Mouse (Mus musculus) heart, postnatal 0 days (tissue): ENCODE measurements around the gene Slc22a14. TPM values are rescaled to one million over a fixed set of nuclear protein-coding genes. Genes with fewer than 3 reads are reported as not detected.
"Not testable (repeated sequence)": the region's sequence is repeated elsewhere in the genome, so short reads cannot be mapped to it uniquely, and the experiment has no call there.

Experiments
- ATAC-seq: fragments of 200-750 bp; cut with Nextera tagmentation; 2 replicates; pipeline ENCODE4 v1.8.0; 2017; ENCODE audit warnings: low read depth, moderate number of reproducible peaks, moderate library complexity; ENCODE audit not compliant: insufficient read depth
- DNase-seq: peaks from one replicate; pipeline ENCODE4 v3.0.0-alpha.2; 2016; ENCODE audit warnings: low spot score
- H3K27ac ChIP-seq: fragments of 300-500 bp; sonication (generic); 2 replicates; pipeline ENCODE4 v1.5.1; 2014; ENCODE audit warnings: low read depth, mild to moderate bottlenecking
- H3K27me3 ChIP-seq: fragments of 300-500 bp; sonication (generic); 2 replicates; pipeline ENCODE4 v1.6.1; 2014; ENCODE audit warnings: low read length, mixed read lengths; ENCODE audit not compliant: control insufficient read depth, insufficient read depth
- H3K36me3 ChIP-seq: fragments of 300-500 bp; sonication (generic); replicated peaks from 2 replicates; pipeline ENCODE4 v1.6.1; 2014; ENCODE audit warnings: low read length, mixed read lengths; ENCODE audit not compliant: control insufficient read depth, insufficient read depth
- H3K4me1 ChIP-seq: fragments of 300-500 bp; sonication (generic); 2 replicates; pipeline ENCODE4 v1.6.1; 2014; ENCODE audit warnings: antibody characterized with exemption; ENCODE audit not compliant: control insufficient read depth, insufficient read depth
- H3K4me2 ChIP-seq: fragments of 300-500 bp; sonication (generic); 2 replicates; pipeline ENCODE4 v1.6.1; 2014; ENCODE audit warnings: low read depth, mild to moderate bottlenecking, low read length, moderate library complexity
- H3K4me3 ChIP-seq: fragments of 300-500 bp; sonication (generic); 2 replicates; pipeline ENCODE4 v1.5.1; 2014; ENCODE audit warnings: low read depth, low read length
- H3K9ac ChIP-seq: fragments of 300-500 bp; sonication (generic); replicated peaks from 2 replicates; pipeline ENCODE4 v1.6.1; 2014; ENCODE audit warnings: low read depth, low read length, mixed read lengths
- H3K9me3 ChIP-seq: fragments of 300-500 bp; sonication (generic); replicated peaks from 2 replicates; pipeline ENCODE4 v1.6.1; 2016; ENCODE audit warnings: low read length; ENCODE audit not compliant: control insufficient read depth
- CTCF ChIP-seq: IDR thresholded peaks from 2 replicates; pipeline ENCODE4 v1.5.1; 2016; ENCODE audit warnings: antibody characterized with exemption, control low read depth, low read depth
- EP300 ChIP-seq: IDR thresholded peaks from 2 replicates; pipeline ENCODE4 v1.6.1; 2016; ENCODE audit warnings: antibody characterized with exemption, low read depth
- WGBS: fragments of 180-500 bp; shearing (Covaris S2); extraction: QIAGEN DNeasy Blood & Tissue Kit; methylation state at CpG from one replicate; pipeline ENCODE4 v1.1.7; 2014; 5-methylcytosine and 5-hydroxymethylcytosine counted together
- polyA plus RNA-seq: library from polyadenylated mRNA; unstranded; fragments of >200 nt; fragmentation: Nextera tagmentation; extraction: Ambion mirVana; gene quantifications from 2 replicates; pipeline ENCODE4 v1.2.1, GENCODE M21; 2015
- total RNA-seq: library from RNA; depleted of rRNA; stranded (reverse); fragments of >200 nt; gene quantifications from 2 replicates; pipeline ENCODE4 v1.2.3, GENCODE M21; 2014; ENCODE audit warnings: low replicate concordance

Gene Slc22a14
- total and polyA plus RNA-seq, 2 experiments from 2014 or later = 0.08 TPM; not detected in 1

- DNase-seq (no peak), ATAC-seq (no peak)
- H3K9ac ChIP-seq = no peak overlapping the region
- peaks cover 34% of the 10 kb centered on the region for H3K36me3 ChIP-seq
- H3K4me1 ChIP-seq = no peaks in the 10 kb centered on the region
- H3K4me2 ChIP-seq = no peak overlapping the region
- TF ChIP-seq EP300 (no peak), CTCF (no peak)
- H3K4me3 ChIP-seq = no peak overlapping the region
- no peaks in the 10 kb centered on the region for H3K27me3 ChIP-seq
- 87% methylated on average over 6 of the region's 6 CpGs for WGBS
- H3K27ac ChIP-seq = no peak overlapping the region
- H3K9me3 ChIP-seq = no peaks in the 10 kb centered on the region
Measured at GRCm38 (mm10) chr9:119268120-119268519, 97.2 kb downstream of the Slc22a14 start.

GRCm38 (mm10) chr9:119266121-119266395 is 99.3 kb downstream of the Slc22a14 start:
- not testable (repeated sequence) for H3K4me2 ChIP-seq, H3K27me3 ChIP-seq, ATAC-seq, H3K4me3 ChIP-seq, H3K9me3 ChIP-seq, H3K4me1 ChIP-seq, H3K9ac ChIP-seq, H3K27ac ChIP-seq, DNase-seq
- H3K36me3 ChIP-seq = peaks cover 42% of the 10 kb centered on the region
- WGBS = 88% methylated on average over 5 of the region's 5 CpGs

DNA sequence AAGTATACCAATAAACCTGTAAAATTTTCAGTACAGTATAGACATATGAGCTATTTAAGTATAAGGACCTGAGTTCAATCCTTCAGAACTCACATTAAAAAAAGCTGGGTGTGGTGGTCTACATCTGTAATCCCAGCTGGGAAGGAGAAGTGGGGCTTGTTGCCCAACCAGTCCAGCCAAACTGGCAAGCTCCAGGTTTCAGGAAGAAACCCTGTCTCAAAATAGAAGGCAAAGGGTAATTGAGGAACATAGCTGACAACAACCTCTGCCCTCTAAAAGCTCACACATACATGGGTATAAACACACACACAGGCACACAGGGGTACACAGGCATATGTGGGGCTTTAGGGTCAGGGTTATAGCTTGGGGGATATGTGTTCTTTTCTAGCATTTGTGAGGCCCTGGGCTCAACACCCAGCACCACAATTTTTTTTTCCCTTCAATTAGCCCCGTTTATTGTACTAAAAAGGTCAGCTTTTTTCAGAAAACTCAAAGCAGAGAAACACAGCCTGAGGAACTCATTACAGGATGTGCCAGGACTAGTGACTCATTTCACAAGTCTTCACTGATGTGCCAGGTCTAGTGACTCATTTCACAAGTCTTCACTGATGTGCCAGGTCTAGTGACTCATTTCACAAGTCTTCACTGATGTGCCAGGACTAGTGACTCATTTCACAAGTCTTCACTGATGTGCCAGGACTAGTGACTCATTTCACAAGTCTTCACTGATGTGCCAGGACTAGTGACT is 99.8 kb downstream of the Slc22a14 start:
- WGBS = 76% methylated on average over 1 of the region's 1 CpGs
- DNase-seq, H3K9ac ChIP-seq, H3K4me2 ChIP-seq, H3K9me3 ChIP-seq, H3K4me3 ChIP-seq, H3K4me1 ChIP-seq, H3K27ac ChIP-seq, H3K27me3 ChIP-seq, ATAC-seq: not testable (repeated sequence)
- H3K36me3 ChIP-seq = peaks cover 46% of the 10 kb centered on the region

- Histone ChIP-seq H3K4me2 (no peak overlapping the region), H3K9ac (no peak overlapping the region), H3K36me3 (peaks cover 65% of the 10 kb centered on the region), H3K9me3 (no peaks in the 10 kb centered on the region), H3K4me1 (no peaks in the 10 kb centered on the region), H3K4me3 (no peak overlapping the region), H3K27ac (no peak overlapping the region), H3K27me3 (no peaks in the 10 kb centered on the region)
- ATAC-seq (no peak), DNase-seq (no peak)
- TF ChIP-seq EP300 = no peak
- WGBS = 83% methylated on average over 4 of the region's 4 CpGs
Measured at GRCm38 (mm10) chr9:119263067-119263466, 102.3 kb downstream of the Slc22a14 start.

DNA sequence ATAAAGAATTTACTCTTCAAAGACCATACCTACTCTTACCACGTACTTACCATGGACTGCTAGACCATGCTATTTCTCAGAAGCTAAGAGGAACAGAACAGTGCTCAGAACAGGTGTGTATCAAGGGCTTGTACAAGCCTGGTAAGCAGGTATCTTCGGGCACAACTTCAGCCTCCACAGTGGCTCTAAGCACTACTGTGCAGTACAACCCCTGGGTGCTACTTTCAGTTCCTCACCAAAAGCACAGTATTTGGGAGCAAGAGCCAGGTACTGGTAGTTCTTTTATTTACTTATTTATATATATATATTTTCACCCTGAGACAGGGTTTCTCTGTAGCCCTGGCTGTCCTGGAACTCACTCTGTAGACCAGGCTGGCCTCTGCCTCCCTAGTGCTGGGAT is 104.5 kb downstream of the Slc22a14 start:
- H3K9me3 ChIP-seq = no peaks in the 10 kb centered on the region
- H3K4me1 ChIP-seq = no peaks in the 10 kb centered on the region
- H3K27me3 ChIP-seq = no peaks in the 10 kb centered on the region
- peaks cover 69% of the 10 kb centered on the region for H3K36me3 ChIP-seq
- 91% methylated on average over 2 of the region's 2 CpGs for WGBS
- TF ChIP-seq CTCF (no peak), EP300 (no peak)
- H3K4me2 ChIP-seq = no peak overlapping the region
- ATAC-seq (no peak), DNase-seq (no peak)
- no peak overlapping the region for H3K4me3 ChIP-seq
- no peak overlapping the region for H3K27ac ChIP-seq
- no peak overlapping the region for H3K9ac ChIP-seq

GRCm38 (mm10) chr9:119258785-119259184 is 106.6 kb downstream of the Slc22a14 start:
- Histone ChIP-seq H3K27ac (no peak overlapping the region), H3K4me1 (no peaks in the 10 kb centered on the region), H3K36me3 (peaks cover 67% of the 10 kb centered on the region), H3K9ac (no peak overlapping the region), H3K27me3 (no peaks in the 10 kb centered on the region), H3K9me3 (no peaks in the 10 kb centered on the region), H3K4me3 (no peak overlapping the region), H3K4me2 (no peak overlapping the region)
- 92% methylated on average over 2 of the region's 2 CpGs for whole genome bisulfite sequencing
- ATAC-seq = no peak
- no peak for TF ChIP-seq EP300
- no peak for TF ChIP-seq CTCF
- no peak for DNase-seq
